ENCODE assay signal across 8 mouse cellular contexts in the genomic region with DNA sequence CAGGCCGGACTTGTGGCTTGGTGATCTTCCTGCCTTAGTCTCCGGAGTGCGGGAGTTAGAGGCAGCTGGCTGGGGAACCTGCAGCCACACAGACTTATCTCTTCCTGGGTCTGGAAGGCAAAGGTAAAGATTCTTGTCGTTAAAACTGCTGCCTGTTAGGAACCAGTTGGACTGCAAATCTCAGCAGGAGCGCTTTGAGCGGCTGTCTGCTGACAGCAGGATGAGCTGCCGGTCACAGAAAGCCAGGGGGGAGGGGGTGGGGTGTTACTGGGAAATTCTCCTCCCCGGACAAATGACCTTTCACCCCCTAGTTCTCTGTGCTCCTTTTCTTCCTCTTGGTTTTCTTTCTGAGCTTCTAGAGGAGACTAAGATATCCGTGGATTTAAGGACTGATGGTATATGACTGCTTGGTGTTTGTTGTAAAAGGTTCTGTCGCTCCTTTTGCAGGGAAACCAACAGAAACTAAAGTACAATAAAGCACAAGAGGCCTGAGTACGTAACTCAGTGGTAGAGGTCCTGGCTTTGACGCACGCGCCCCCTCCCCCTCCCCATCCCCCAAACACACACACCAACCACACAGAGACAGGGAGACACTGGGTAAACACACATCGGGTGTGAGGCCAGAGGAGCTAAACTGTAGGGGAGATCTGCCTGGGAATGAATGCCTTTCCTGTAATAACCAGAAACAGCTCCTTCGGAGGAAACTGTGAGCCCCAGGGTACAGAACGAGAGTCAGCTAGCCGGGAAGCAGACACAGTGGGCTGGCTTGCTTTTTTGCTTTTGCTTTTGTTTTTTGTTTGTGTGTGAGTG. TPM values are rescaled to one million over a fixed set of nuclear protein-coding genes. Genes with fewer than 3 reads are reported as not detected.
DNase-seq lines count a peak whose midpoint lies in the region; ATAC-seq and TF ChIP-seq lines count a peak whose summit lies in the region.

No protein-coding gene starts in this region.

- H3K4me1 ChIP-seq in E14TG2a.4 (replicated peaks; ENCODE audit: low read depth, low read length): peaks cover 43% of the 10 kb centered on the region
- H3K4me1 ChIP-seq in heart, adult 2 months (ENCODE audit: control insufficient read depth, insufficient read depth, low read length): peaks cover 4% of the 10 kb centered on the region
- H3K4me1 ChIP-seq in intestine, postnatal 0 days (replicated peaks; ENCODE audit: control insufficient read depth, insufficient read depth, low read length): peaks cover 5% of the 10 kb centered on the region; the same call in 1 of the 2 replicates
- 0 out of 2 replicates have a peak, but pooled peaks cover 2% of the 10 kb centered on the region for H3K4me1 ChIP-seq in lung, adult 2 months (ENCODE audit: control insufficient read depth, insufficient read depth, low read length)

- H3K9ac ChIP-seq in heart, adult 2 months (ENCODE audit: low read depth, low read length): peak overlapping the region; percentile 20
- H3K9ac ChIP-seq in intestine, postnatal 0 days (ENCODE audit: low read depth, low read length): peak overlapping the region; percentile 40; the same call in 1 of the 2 replicates

- peak overlapping the region; percentile 59 for H3K4me3 ChIP-seq in E14TG2a.4 (replicated peaks; ENCODE audit: low read length)
- peak overlapping the region; percentile 24 for H3K4me3 ChIP-seq in heart, adult 2 months
- H3K4me3 ChIP-seq in intestine, postnatal 0 days (ENCODE audit: low read depth, low read length): peak overlapping the region; percentile 30
- H3K4me3 ChIP-seq in lung, adult 2 months (replicated peaks; ENCODE audit: extremely low read depth, low read depth, low read length): peak overlapping the region; percentile 54

- H3K4me2 ChIP-seq in intestine, postnatal 0 days (replicated peaks; ENCODE audit: low read depth): peak overlapping the region; percentile 74

- peak; percentile 48 for ATAC-seq in intestine, postnatal 0 days

- H3K36me3 ChIP-seq in E14TG2a.4 (ENCODE audit: insufficient read depth, low read length): no peaks in the 10 kb centered on the region
- H3K36me3 ChIP-seq in heart, adult 2 months (ENCODE audit: control insufficient read depth, insufficient read depth, low read length): no peaks in the 10 kb centered on the region
- H3K36me3 ChIP-seq in intestine, postnatal 0 days (ENCODE audit: control insufficient read depth, insufficient read depth): no peaks in the 10 kb centered on the region

- intact Hi-C loops in heart, adult 2 months (cut with DNase I): loop anchor here (5.0 kb wide), 2 partner anchors 104 to 169 kb away; no protein-coding TSS in a partner anchor

- WGBS in heart, adult 2 months: 7% methylated on average over 18 of the region's 18 CpGs
- WGBS in intestine, postnatal 0 days: 3% methylated on average over 18 of the region's 18 CpGs
- WGBS in lung, adult 2 months: 9% methylated on average over 18 of the region's 18 CpGs

- H3K79me2 ChIP-seq in heart, adult 2 months (replicated peaks; ENCODE audit: control insufficient read depth, insufficient read depth, low read length): no peaks in the 10 kb centered on the region

- TF ChIP-seq CTCF in E14TG2a.4 (conservative IDR thresholded peaks at IDR 0.05; ENCODE audit: low read length): no peak
- TF ChIP-seq CTCF in heart, adult 2 months (IDR thresholded peaks at IDR 0.05): no peak
- TF ChIP-seq CTCF in intestine, postnatal 0 days (IDR thresholded peaks at IDR 0.05; ENCODE audit: low read depth): 0 out of 2 replicates have a peak, but pooled peaks have one; percentile 6
- TF ChIP-seq CTCF in lung, adult 2 months (IDR thresholded peaks at IDR 0.05; ENCODE audit: insufficient read depth, low read length): no peak

- no peaks in the 10 kb centered on the region for H3K9me3 ChIP-seq in E14TG2a.4 (ENCODE audit: low read length)
- no peaks in the 10 kb centered on the region for H3K9me3 ChIP-seq in intestine, postnatal 0 days (ENCODE audit: control insufficient read depth)

- DNase-seq in adrenal gland, postnatal 14 days: peak; percentile 47
- peak; percentile 28 to 44 for DNase-seq in heart, adult 2 months
- peak; percentile 10 for DNase-seq in lung, adult 2 months
- DNase-seq in retina, embryonic 14.5 days (ENCODE audit: low spot score): peak; percentile 70
- no peak for DNase-seq in testis, postnatal 10 days (ENCODE audit: low spot score)
- DNase-seq in cerebellum, adult 11-12 months: no peak

- no peak for TF ChIP-seq POLR2A in heart, adult 2 months (IDR thresholded peaks at IDR 0.05; ENCODE audit: insufficient read depth, low read depth, low read length)
- TF ChIP-seq POLR2A in lung, adult 2 months (IDR thresholded peaks at IDR 0.05; ENCODE audit: borderline replicate concordance, extremely low read depth, low read depth, low read length): no peak

- no peak for TF ChIP-seq EP300 in heart, adult 2 months (IDR thresholded peaks at IDR 0.05; ENCODE audit: insufficient read depth, low read depth, low read length)

- no peaks in the 10 kb centered on the region for H3K27me3 ChIP-seq in E14TG2a.4 (ENCODE audit: insufficient read depth, low read length)
- H3K27me3 ChIP-seq in heart, adult 2 months (ENCODE audit: control insufficient read depth, insufficient read depth, low read length): no peaks in the 10 kb centered on the region
- no peaks in the 10 kb centered on the region for H3K27me3 ChIP-seq in intestine, postnatal 0 days (replicated peaks; ENCODE audit: control insufficient read depth, insufficient read depth, low read length)

- H3K27ac ChIP-seq in heart, adult 2 months: peak overlapping the region; percentile 61
- peak overlapping the region; percentile 60 for H3K27ac ChIP-seq in intestine, postnatal 0 days (ENCODE audit: low read depth, low read length)

RNA-seq across cellular contexts. Expression of gene Mrps33, which starts 29.7 kb away (rescaled TPM):
- total RNA-seq in adrenal gland, postnatal 14 days (2021): 79.0 and 91.7 TPM in 2 replicates
- total RNA-seq in heart, adult 2 months (2021): 100 to 1,000 TPM in 1 of 2 experiments, 10 to 100 TPM in 1; 97.7 to 106 TPM
- polyA plus RNA-seq in heart, adult 2 months (2012; rRNA removed): 133 and 317 TPM in 2 replicates
- 194 and 209 TPM in 2 replicates for polyA plus RNA-seq in intestine, postnatal 0 days (2015; fragmentation: Nextera tagmentation; extraction: Ambion mirVana)
- polyA plus RNA-seq in lung, adult 2 months (2012; rRNA removed): 34.2 and 73.7 TPM in 2 replicates

RNA-seq across cellular contexts. Expression of gene Braf, which starts 55.8 kb away (rescaled TPM):
- total RNA-seq in adrenal gland, postnatal 14 days (2021): 30.9 and 35.4 TPM in 2 replicates
- 10 to 100 TPM; 15.0 to 16.9 TPM for total RNA-seq in heart, adult 2 months (2021)
- polyA plus RNA-seq in heart, adult 2 months (2012; rRNA removed): 7.2 and 12.6 TPM in 2 replicates
- 4.3 and 4.9 TPM in 2 replicates for polyA plus RNA-seq in intestine, postnatal 0 days (2015; fragmentation: Nextera tagmentation; extraction: Ambion mirVana)
- 7.7 and 14.6 TPM in 2 replicates for polyA plus RNA-seq in lung, adult 2 months (2012; rRNA removed)

Comparison
In these comparisons a context has a peak if more than half of its experiments do, and no peak if none do; other contexts are left out.
1. DNase-seq: peak in adrenal gland, postnatal 14 days (single experiment), heart, adult 2 months (2 of 2), lung, adult 2 months (single experiment) and retina, embryonic 14.5 days (single experiment); none in testis, postnatal 10 days (single experiment) and cerebellum, adult 11-12 months (single experiment).
2. Peak in every context shown above with its lines, with median percentiles within 50 percentile points of each other: H3K4me3 ChIP-seq.